Mouse (Mus musculus) T-cell, adult 2 months (primary cell): ENCODE results near the gene Tma7.

Experiments used
- DNase-seq: peaks from one replicate; pipeline ENCODE4 v3.0.0; 2022; ENCODE audit warnings: low spot score

Gene Tma7

GRCm38 (mm10) chr9:109082124-109082800, at the start of gene Tma7, which contains the start of gene Ccdc51:
Gene Tma7, minus strand, starts transcription at chr9:109082587.
Gene Ccdc51, plus strand, starts transcription at chr9:109082493.
- DNase-seq, result peak; percentile 86

- DNase-seq, result no peak
Observed at GRCm38 (mm10) chr9:109130076-109130475, 47.7 kb upstream of the Tma7 start.

GRCm38 (mm10) chr9:109128211-109128610, 45.8 kb upstream of the Tma7 start:
- DNase-seq, result no peak

GRCm38 (mm10) chr9:109127076-109127475, 44.7 kb upstream of the Tma7 start:
- DNase-seq, result no peak

GRCm38 (mm10) chr9:109125481-109125880, 43.1 kb upstream of the Tma7 start:
- DNase-seq, result no peak

GRCm38 (mm10) chr9:109125043-109125442, 42.7 kb upstream of the Tma7 start:
- DNase-seq, result no peak

- DNase-seq, result no peak
Observed at GRCm38 (mm10) chr9:109124164-109124563, 41.8 kb upstream of the Tma7 start.

GRCm38 (mm10) chr9:109123266-109123665, 40.9 kb upstream of the Tma7 start:
- DNase-seq, result no peak

GRCm38 (mm10) chr9:109122553-109123085, 40.2 kb upstream of the Tma7 start:
- DNase-seq, result peak; percentile 56

GRCm38 (mm10) chr9:109120956-109121355, 38.6 kb upstream of the Tma7 start:
- DNase-seq, result no peak

- DNase-seq, result no peak
Observed at GRCm38 (mm10) chr9:109119571-109119970, 37.2 kb upstream of the Tma7 start.

GRCm38 (mm10) chr9:109118106-109118505, 35.7 kb upstream of the Tma7 start:
- no peak for DNase-seq

- no peak for DNase-seq
Observed at GRCm38 (mm10) chr9:109116205-109116604, 33.8 kb upstream of the Tma7 start.

GRCm38 (mm10) chr9:109114871-109115270, 32.5 kb upstream of the Tma7 start:
- DNase-seq, result no peak

- DNase-seq, result no peak
Observed at GRCm38 (mm10) chr9:109114276-109114675, 31.9 kb upstream of the Tma7 start.

- no peak for DNase-seq
Observed at GRCm38 (mm10) chr9:109113331-109113730, 30.9 kb upstream of the Tma7 start.

- DNase-seq, result no peak
Observed at GRCm38 (mm10) chr9:109111591-109111990, 29.2 kb upstream of the Tma7 start.

GRCm38 (mm10) chr9:109111101-109111500, 28.7 kb upstream of the Tma7 start:
- DNase-seq, result no peak

GRCm38 (mm10) chr9:109110240-109110639, 27.9 kb upstream of the Tma7 start:
- DNase-seq, result no peak

GRCm38 (mm10) chr9:109107341-109107740, 25.0 kb upstream of the Tma7 start:
- DNase-seq, result no peak

- no peak for DNase-seq
Observed at GRCm38 (mm10) chr9:109105648-109106047, 23.3 kb upstream of the Tma7 start.

- no peak for DNase-seq
Observed at GRCm38 (mm10) chr9:109105011-109105410, 22.6 kb upstream of the Tma7 start.

- no peak for DNase-seq
Observed at GRCm38 (mm10) chr9:109104083-109104482, 21.7 kb upstream of the Tma7 start.

- no peak for DNase-seq
Observed at GRCm38 (mm10) chr9:109103250-109103649, 20.9 kb upstream of the Tma7 start.
